Mouse (Mus musculus) embryonic facial prominence, embryonic 11.5 days (tissue): ENCODE data around the gene Cpm. TPM values are rescaled to one million over a fixed set of nuclear protein-coding genes. Genes with fewer than 3 reads are reported as not detected.

ENCODE experiments used
- ATAC-seq: fragments of 200-750 bp; cut with Nextera tagmentation; replicated peaks from 2 replicates; pipeline ENCODE4 v1.8.0; 2017; ENCODE audit warnings: low read depth; ENCODE audit not compliant: insufficient number of reproducible peaks, low FRiP score, low TSS enrichment
- DNase-seq: peaks from one replicate; pipeline ENCODE4 v3.0.0-alpha.2; 2015; ENCODE audit warnings: low spot score
- H3K27ac ChIP-seq: fragments of 300-500 bp; sonication (generic); replicated peaks from 2 replicates; pipeline ENCODE4 v1.5.1; 2014; ENCODE audit warnings: mild to moderate bottlenecking, low read depth, low read length, control low read depth
- H3K27me3 ChIP-seq: fragments of 300-500 bp; sonication (generic); 2 replicates; pipeline ENCODE4 v1.6.1; 2014; ENCODE audit warnings: mild to moderate bottlenecking, low read length, moderate library complexity, mixed read lengths; ENCODE audit not compliant: control insufficient read depth, insufficient read depth
- H3K36me3 ChIP-seq: fragments of 300-500 bp; sonication (generic); replicated peaks from 2 replicates; pipeline ENCODE4 v1.6.1; 2014; ENCODE audit warnings: low read depth, mild to moderate bottlenecking, low read length, moderate library complexity, mixed read lengths; ENCODE audit not compliant: control insufficient read depth, insufficient read depth
- H3K4me1 ChIP-seq: fragments of 300-500 bp; sonication (generic); 2 replicates; pipeline ENCODE4 v1.6.1; 2014; ENCODE audit warnings: low read length, mixed read lengths; ENCODE audit not compliant: control insufficient read depth, insufficient read depth
- H3K4me2 ChIP-seq: fragments of 300-500 bp; sonication (generic); 2 replicates; pipeline ENCODE4 v1.6.1; 2014; ENCODE audit warnings: low read depth, mild to moderate bottlenecking, control low read depth, low read length, moderate library complexity
- H3K4me3 ChIP-seq: fragments of 300-500 bp; sonication (generic); 2 replicates; pipeline ENCODE4 v1.5.1; 2014; ENCODE audit warnings: low read depth, low read length, control low read depth
- H3K9ac ChIP-seq: fragments of 300-500 bp; sonication (generic); replicated peaks from 2 replicates; pipeline ENCODE4 v1.6.1; 2014; ENCODE audit warnings: mild to moderate bottlenecking, control low read depth, low read length
- H3K9me3 ChIP-seq: fragments of 300-500 bp; sonication (generic); replicated peaks from 2 replicates; pipeline ENCODE4 v1.6.1; 2016; ENCODE audit warnings: mild to moderate bottlenecking, low read length, inconsistent platforms, mixed read lengths; ENCODE audit not compliant: control insufficient read depth
- WGBS: fragments of 180-500 bp; shearing (Covaris S2); extraction: QIAGEN DNeasy Blood & Tissue Kit; methylation state at CpG from one replicate; pipeline ENCODE4 v1.1.7; 2014; 5-methylcytosine and 5-hydroxymethylcytosine counted together
- polyA plus RNA-seq: library from polyadenylated mRNA; unstranded; fragments of >200 nt; fragmentation: Nextera tagmentation; extraction: Ambion mirVana; gene quantifications from 2 replicates; pipeline ENCODE4 v1.2.1, GENCODE M21; 2014

Gene Cpm
- polyA plus RNA-seq, 1 experiment from 2014 or later: 10.9 TPM

- Histone ChIP-seq H3K4me2 (no peak overlapping the region), H3K27ac (no peak overlapping the region), H3K9ac (no peak overlapping the region), H3K9me3 (no peaks in the 10 kb centered on the region), H3K27me3 (no peaks in the 10 kb centered on the region), H3K4me1 (no peaks in the 10 kb centered on the region), H3K4me3 (no peak overlapping the region), H3K36me3 (no peaks in the 10 kb centered on the region)
- DNase-seq: no peak
- 88% methylated on average over 9 of the region's 9 CpGs for WGBS
- no peak for ATAC-seq
Observed at GRCm38 (mm10) chr10:117683734-117684037, 54.4 kb downstream of the Cpm start.

DNA sequence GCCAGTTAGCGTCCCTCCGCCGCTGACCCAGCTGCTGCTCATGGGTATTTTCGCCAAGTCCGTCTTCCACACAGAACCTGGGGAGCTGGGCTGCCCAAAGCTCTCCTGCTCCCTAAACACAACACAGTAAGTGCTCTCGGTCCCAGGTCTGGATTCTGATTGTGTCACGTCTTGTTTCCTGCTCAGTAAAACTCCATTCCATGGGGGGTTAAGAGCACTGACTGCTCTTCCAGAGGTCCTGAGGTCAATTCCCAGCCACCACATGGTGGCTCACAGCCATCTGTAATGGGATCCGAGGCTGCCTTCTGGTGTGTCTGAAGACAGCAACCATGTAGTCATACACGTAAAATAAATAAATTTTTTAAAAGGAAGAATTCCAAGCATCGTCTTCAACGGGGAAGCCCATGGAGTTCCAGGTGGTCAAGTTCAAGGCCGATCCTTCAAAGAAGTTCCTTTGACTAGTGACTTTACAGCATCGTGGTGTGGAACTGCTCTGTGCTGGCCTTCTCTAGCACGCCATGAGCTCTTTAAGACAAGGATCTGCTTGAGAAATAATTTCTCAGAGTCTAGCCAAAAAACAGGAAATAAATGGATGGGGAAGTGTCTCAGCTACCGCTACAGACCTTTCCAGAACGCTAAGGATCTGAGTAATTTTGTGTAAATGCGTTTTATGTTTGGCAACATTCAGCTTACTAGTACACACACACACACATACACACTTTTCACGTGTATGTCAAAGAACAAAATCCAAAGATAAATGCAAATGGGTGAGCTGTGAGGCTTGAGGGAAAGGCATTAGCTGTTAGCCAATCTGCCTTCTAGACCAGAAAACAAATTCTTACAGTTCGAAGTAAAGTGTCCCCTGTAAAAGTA, 55.2 kb downstream of the Cpm start:
- peaks cover 3% of the 10 kb centered on the region for H3K36me3 ChIP-seq
- H3K27ac ChIP-seq: no peak overlapping the region
- no peaks in the 10 kb centered on the region for H3K4me1 ChIP-seq
- no peak overlapping the region for H3K9ac ChIP-seq
- no peak overlapping the region for H3K4me2 ChIP-seq
- no peak overlapping the region for H3K4me3 ChIP-seq
- no peaks in the 10 kb centered on the region for H3K27me3 ChIP-seq
- ATAC-seq (no peak), DNase-seq (no peak)
- WGBS: 82% methylated on average over 19 of the region's 19 CpGs
- no peaks in the 10 kb centered on the region for H3K9me3 ChIP-seq

DNA sequence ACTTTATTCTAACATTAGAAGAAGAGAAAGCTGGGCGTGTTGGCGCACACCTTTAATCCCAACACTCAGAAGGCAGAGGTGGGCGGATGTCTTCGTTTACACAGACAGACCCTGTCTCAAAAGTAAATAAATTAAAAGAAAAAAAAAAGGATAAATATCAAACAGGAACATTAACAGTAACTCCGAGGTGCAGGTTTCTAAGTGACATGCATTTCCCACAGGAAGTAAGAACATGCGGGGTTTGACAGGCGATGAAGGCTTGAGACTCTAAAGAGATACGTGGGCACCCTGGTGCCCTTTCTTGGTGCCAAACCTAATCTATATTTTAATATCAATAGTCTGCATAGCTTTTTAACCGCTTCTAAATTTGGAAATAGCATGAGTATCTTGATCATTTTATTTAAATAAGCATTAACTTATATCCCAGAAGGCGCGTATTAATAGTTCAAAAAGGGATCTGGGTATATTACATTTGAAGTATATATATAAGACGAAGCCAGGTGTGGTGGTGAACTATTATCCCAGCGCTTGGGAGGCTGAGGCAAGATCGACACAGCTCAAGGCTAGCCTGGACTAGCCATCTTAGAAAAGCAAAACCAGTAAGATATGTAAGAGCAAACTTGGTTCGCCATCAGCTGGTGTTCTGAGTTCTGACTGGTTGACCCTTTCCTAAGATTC, 56.0 kb downstream of the Cpm start:
- 88% methylated on average over 15 of the region's 15 CpGs for WGBS
- ATAC-seq (no peak), DNase-seq (no peak)
- no peaks in the 10 kb centered on the region for H3K27me3 ChIP-seq
- no peaks in the 10 kb centered on the region for H3K9me3 ChIP-seq
- no peak overlapping the region for H3K9ac ChIP-seq
- H3K4me2 ChIP-seq: no peak overlapping the region
- H3K4me1 ChIP-seq: no peaks in the 10 kb centered on the region
- H3K4me3 ChIP-seq: no peak overlapping the region
- H3K27ac ChIP-seq: no peak overlapping the region
- H3K36me3 ChIP-seq: peaks cover 3% of the 10 kb centered on the region

DNA sequence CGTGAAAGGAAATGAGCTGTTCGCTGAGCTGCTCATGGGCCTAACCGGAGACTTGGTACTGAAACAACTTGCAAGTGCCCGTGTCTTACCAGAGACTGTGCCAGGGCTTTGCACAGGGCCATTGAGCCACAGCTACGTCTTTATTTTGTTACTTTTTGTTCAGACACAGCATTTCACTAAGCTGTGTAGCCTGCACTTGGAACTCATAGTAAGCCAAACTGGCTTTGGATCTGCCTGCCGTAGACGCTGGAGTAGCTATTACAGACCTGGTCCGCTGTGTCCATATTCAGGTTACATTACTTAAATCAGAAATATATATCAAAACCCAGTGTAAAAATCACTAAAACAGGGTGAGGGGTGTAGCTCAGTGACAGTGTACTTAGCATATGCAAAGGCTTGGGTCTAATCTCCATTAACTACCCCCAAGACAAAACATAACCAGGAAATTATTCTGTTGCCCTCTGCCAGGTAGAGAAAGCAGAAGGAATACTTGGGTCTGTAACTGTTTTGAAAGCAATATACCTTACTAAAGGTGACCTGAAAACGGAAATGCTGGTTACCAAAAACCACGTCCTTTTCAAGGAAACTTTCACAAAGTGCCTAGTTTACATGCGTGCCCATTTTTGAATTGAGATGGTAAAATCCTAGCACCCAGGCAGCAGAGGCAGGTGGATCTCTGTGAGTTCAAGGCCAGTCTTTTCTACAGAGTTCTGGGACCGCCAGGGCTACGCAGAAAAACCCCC, 56.7 kb downstream of the Cpm start:
- 92% methylated on average over 13 of the region's 13 CpGs for WGBS
- H3K27me3 ChIP-seq: no peaks in the 10 kb centered on the region
- ATAC-seq: no peak

GRCm38 (mm10) chr10:117687018-117687417, 57.7 kb downstream of the Cpm start:
- no peak overlapping the region for H3K4me2 ChIP-seq
- H3K4me3 ChIP-seq: no peak overlapping the region
- WGBS: 79% methylated on average over 3 of the region's 3 CpGs
- no peaks in the 10 kb centered on the region for H3K4me1 ChIP-seq
- H3K27me3 ChIP-seq: no peaks in the 10 kb centered on the region
- ATAC-seq (no peak), DNase-seq (no peak)
- no peak overlapping the region for H3K9ac ChIP-seq
- no peak overlapping the region for H3K27ac ChIP-seq
- peaks cover 3% of the 10 kb centered on the region for H3K36me3 ChIP-seq
- no peaks in the 10 kb centered on the region for H3K9me3 ChIP-seq

More for the DNA sequence above, 56.7 kb downstream of the Cpm start:
- Histone ChIP-seq H3K36me3 (peaks cover 3% of the 10 kb centered on the region), H3K4me3 (no peak overlapping the region), H3K9ac (no peak overlapping the region), H3K4me2 (no peak overlapping the region), H3K9me3 (no peaks in the 10 kb centered on the region), H3K4me1 (no peaks in the 10 kb centered on the region), H3K27ac (no peak overlapping the region)
- no peak for DNase-seq

DNA sequence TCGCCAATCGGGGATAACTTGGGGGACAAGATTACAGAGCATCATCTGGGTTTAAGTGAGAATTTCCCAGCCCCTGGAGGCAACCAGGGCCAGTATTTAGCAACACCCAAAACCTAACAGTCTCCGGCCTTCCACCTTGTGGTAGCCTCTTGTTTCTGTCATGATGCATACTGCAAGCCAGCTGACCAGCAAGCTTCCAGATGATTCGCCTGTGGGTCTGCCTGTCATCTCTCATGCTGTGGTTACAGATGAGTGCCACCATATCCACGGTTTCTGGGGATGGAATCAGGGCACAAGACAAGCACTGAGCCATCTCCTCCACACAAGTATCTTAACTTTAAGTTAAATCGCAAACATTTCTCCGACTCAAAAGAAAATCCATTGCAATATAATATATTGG, 58.3 kb downstream of the Cpm start:
- Histone ChIP-seq H3K27ac (no peak overlapping the region), H3K9me3 (no peaks in the 10 kb centered on the region), H3K4me2 (no peak overlapping the region), H3K9ac (no peak overlapping the region), H3K4me1 (no peaks in the 10 kb centered on the region), H3K36me3 (peaks cover 7% of the 10 kb centered on the region), H3K27me3 (no peaks in the 10 kb centered on the region), H3K4me3 (no peak overlapping the region)
- 88% methylated on average over 7 of the region's 7 CpGs for WGBS
- no peak for ATAC-seq
- no peak for DNase-seq

DNA sequence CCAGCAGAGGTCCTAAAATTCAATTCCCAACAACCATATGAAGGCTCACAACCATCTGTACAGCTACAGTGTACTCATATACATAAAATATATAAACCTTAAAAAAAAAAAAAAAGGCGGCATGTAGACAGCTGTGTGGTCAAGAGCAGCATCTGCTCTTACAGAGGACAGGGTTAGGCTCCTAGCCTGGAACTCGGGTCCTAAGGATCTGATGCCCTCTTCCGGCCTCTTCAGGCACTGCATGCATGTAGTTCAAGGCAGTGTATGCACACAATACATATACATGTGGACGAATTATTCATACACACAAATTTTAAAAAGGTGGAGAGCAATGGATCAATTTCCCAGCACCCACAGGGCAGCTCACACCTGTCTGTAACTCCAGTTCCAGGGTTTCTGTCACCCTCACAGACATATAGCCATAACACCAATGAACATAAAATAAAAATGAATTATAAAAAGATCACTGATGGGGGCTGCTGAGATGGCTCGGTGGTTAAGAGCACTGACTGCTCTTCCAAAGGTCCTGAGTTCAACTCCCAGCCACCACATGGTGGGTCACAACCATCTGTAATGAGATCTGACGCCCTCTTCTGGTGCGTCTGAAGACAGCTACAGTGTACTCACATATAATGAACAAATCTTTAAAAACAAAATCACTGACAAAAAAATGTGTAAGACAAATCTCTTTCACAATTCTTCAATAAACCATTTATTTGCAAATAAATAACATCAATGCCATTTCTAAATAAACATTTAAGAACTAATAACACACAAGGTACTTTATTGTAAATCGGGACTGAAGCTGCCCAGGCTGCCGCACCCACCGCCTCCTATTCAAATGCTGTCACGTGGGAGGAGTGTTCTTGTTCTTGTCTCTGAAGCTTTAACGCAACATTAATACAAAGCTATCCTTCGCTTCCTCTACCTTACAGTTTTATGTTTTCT, 59.2 kb downstream of the Cpm start:
- no peaks in the 10 kb centered on the region for H3K9me3 ChIP-seq
- no peaks in the 10 kb centered on the region for H3K4me1 ChIP-seq
- H3K27me3 ChIP-seq: no peaks in the 10 kb centered on the region
- no peak overlapping the region for H3K4me2 ChIP-seq
- peaks cover 11% of the 10 kb centered on the region for H3K36me3 ChIP-seq
- no peak overlapping the region for H3K27ac ChIP-seq
- no peak overlapping the region for H3K4me3 ChIP-seq
- H3K9ac ChIP-seq: no peak overlapping the region
- DNase-seq: peak; percentile 48
- ATAC-seq: peak; percentile 65; the same call in 1 of the 2 replicates
- WGBS: 88% methylated on average over 13 of the region's 13 CpGs
